Mouse (Mus musculus): Measurements from ENCODE around the gene Prpf39.

- TF ChIP-seq CTCF (IDR thresholded peaks at IDR 0.05; ENCODE audit: control insufficient read depth, insufficient read depth, insufficient read length) (no peak), CEBPB (IDR thresholded peaks at IDR 0.05; ENCODE audit: low read depth) (no peak)
These were observed 40.8 kb downstream of the Prpf39 start for GRCm38 (mm10) chr12:65076906-65077305.

Measured in C2C12 (cell line).